Mouse (Mus musculus) forebrain, embryonic 12.5 days (tissue): Measurements from ENCODE around the gene Gm7247. TPM values are rescaled to one million over a fixed set of nuclear protein-coding genes. Genes with fewer than 3 reads are reported as not detected.
"Not testable (repeated sequence)": the region's sequence is repeated elsewhere in the genome, so short reads cannot be mapped to it uniquely, and the experiment has no call there.

Experiments
- ATAC-seq: fragments of 200-750 bp; cut with Nextera tagmentation; 2 replicates; pipeline ENCODE4 v1.8.0; 2017; ENCODE audit warnings: moderate TSS enrichment; ENCODE audit not compliant: low FRiP score
- H3K27ac ChIP-seq: fragments of 300-500 bp; sonication (generic); 2 replicates; pipeline ENCODE4 v1.5.1; 2016; ENCODE audit warnings: mild to moderate bottlenecking
- H3K27me3 ChIP-seq: fragments of 300-500 bp; sonication (generic); 2 replicates; pipeline ENCODE4 v1.6.1; 2016; ENCODE audit warnings: mild to moderate bottlenecking
- H3K36me3 ChIP-seq: fragments of 300-500 bp; sonication (generic); replicated peaks from 2 replicates; pipeline ENCODE4 v1.6.1; 2016; ENCODE audit warnings: mild to moderate bottlenecking
- H3K4me1 ChIP-seq: fragments of 300-500 bp; sonication (generic); 2 replicates; pipeline ENCODE4 v1.6.1; 2016
- H3K4me2 ChIP-seq: fragments of 300-500 bp; sonication (generic); 2 replicates; pipeline ENCODE4 v1.6.1; 2016; ENCODE audit warnings: mild to moderate bottlenecking, moderate library complexity
- H3K4me3 ChIP-seq: fragments of 300-500 bp; sonication (generic); replicated peaks from 2 replicates; pipeline ENCODE4 v1.5.1; 2016; ENCODE audit warnings: mild to moderate bottlenecking
- H3K9ac ChIP-seq: fragments of 300-500 bp; sonication (generic); 2 replicates; pipeline ENCODE4 v1.6.1; 2016; ENCODE audit warnings: mild to moderate bottlenecking
- H3K9me3 ChIP-seq: fragments of 300-500 bp; sonication (generic); 2 replicates; pipeline ENCODE4 v1.6.1; 2016
- WGBS: fragments of 180-500 bp; shearing (Covaris S2); methylation state at CpG from one replicate; pipeline ENCODE4 v1.1.7; 2016; 5-methylcytosine and 5-hydroxymethylcytosine counted together
- polyA plus RNA-seq: library from polyadenylated mRNA; unstranded; fragments of >200 nt; fragmentation: Nextera tagmentation; extraction: Ambion mirVana; gene quantifications from 2 replicates; pipeline ENCODE4 v1.2.1, GENCODE M21; 2016

Gm7247 gene
- polyA plus RNA-seq, 1 experiment from 2014 or later, result not detected

GRCm38 (mm10) chr14:51435020-51435419 is 73.5 kb downstream of the Gm7247 start:
- peaks cover 22% of the 10 kb centered on the region for H3K9me3 ChIP-seq
- no peak overlapping the region for H3K9ac ChIP-seq
- no peak overlapping the region for H3K27ac ChIP-seq
- 96% methylated on average over 26 of the region's 26 CpGs for WGBS
- H3K36me3 ChIP-seq, result no peaks in the 10 kb centered on the region
- no peak for ATAC-seq
- H3K4me3 ChIP-seq, result no peak overlapping the region
- no peaks in the 10 kb centered on the region for H3K4me1 ChIP-seq
- H3K27me3 ChIP-seq, result no peaks in the 10 kb centered on the region
- H3K4me2 ChIP-seq, result no peak overlapping the region

- no peak for ATAC-seq
- 92% methylated on average over 4 of the region's 4 CpGs for WGBS
- Histone ChIP-seq H3K27ac (no peak overlapping the region), H3K9ac (no peak overlapping the region), H3K4me1 (no peaks in the 10 kb centered on the region), H3K27me3 (no peaks in the 10 kb centered on the region), H3K36me3 (no peaks in the 10 kb centered on the region), H3K9me3 (peaks cover 22% of the 10 kb centered on the region), H3K4me2 (no peak overlapping the region), H3K4me3 (no peak overlapping the region)
Measured at GRCm38 (mm10) chr14:51438955-51439354, 77.4 kb downstream of the Gm7247 start.

- H3K9ac ChIP-seq, H3K27ac ChIP-seq, H3K36me3 ChIP-seq, H3K4me3 ChIP-seq, H3K4me2 ChIP-seq, ATAC-seq, H3K27me3 ChIP-seq, H3K9me3 ChIP-seq, H3K4me1 ChIP-seq: not testable (repeated sequence)
- 77% methylated on average over 2 of the region's 2 CpGs for WGBS
Measured at GRCm38 (mm10) chr14:51451557-51451956, 90.0 kb downstream of the Gm7247 start, which contains the start of gene Vmn2r89. Vmn2r89 (plus strand) TSS chr14:51451857.

DNA sequence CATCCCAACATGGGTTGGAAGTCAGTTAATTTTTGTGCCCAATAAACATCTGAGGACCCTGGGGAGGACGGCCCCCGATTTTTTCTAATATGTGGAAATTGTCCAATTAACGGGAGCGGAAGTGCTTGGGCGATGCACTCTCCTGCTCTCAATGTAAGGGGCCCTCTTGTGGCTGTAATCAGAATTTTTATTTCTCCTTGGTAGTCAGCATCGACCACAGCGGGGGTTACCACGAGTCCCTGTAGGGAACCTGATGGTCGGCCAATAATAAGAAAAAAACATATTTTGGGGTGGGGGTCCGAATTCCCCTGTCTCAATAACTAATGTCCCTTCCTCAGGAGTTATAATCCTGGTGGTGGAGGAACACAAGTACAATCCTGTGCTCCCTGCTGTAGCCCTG is 118.7 kb downstream of the Gm7247 start:
- H3K4me3 ChIP-seq, H3K27ac ChIP-seq, H3K4me2 ChIP-seq, H3K9ac ChIP-seq, H3K4me1 ChIP-seq, H3K9me3 ChIP-seq, H3K36me3 ChIP-seq, ATAC-seq, H3K27me3 ChIP-seq: not testable (repeated sequence)
- WGBS, result 84% methylated on average over 10 of the region's 10 CpGs

- 93% methylated on average over 12 of the region's 12 CpGs for WGBS
- not testable (repeated sequence) for H3K27ac ChIP-seq, ATAC-seq, H3K4me2 ChIP-seq, H3K27me3 ChIP-seq, H3K4me1 ChIP-seq, H3K36me3 ChIP-seq, H3K4me3 ChIP-seq, H3K9ac ChIP-seq, H3K9me3 ChIP-seq
Measured at GRCm38 (mm10) chr14:51481332-51482015, 119.9 kb downstream of the Gm7247 start.

DNA sequence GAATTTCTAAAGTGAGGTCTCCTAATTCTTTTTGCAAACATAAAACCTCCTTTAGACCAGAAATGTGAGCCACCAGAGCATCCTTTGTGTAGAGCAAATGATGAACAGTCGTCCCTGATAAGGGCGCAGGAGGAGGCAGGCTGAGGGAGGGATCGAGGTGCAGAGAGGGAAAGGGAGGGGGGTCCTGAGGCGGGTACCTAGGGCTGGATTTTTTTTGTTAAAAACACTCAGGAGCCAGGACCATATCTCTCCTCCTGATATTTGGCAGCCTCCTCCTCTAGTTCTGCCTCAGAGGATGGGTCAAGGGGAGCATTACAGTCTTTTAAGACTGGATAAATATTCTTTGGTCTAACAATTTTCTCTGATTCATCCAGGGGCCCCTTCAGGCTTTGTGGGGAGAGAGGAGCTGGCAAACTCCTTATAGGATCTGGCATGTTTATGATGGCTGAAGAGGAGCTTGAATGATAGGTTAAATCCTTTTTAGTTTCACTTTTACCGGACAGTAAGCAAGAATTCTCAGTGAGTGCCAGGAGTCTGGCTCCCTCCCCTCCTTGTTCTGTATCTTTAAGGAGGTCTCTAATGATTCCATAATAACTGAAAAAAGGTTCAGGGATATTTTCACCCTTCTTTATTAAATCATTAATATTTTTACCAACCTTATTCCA is 120.6 kb downstream of the Gm7247 start:
- Histone ChIP-seq H3K4me2 (no peak overlapping the region), H3K4me3 (no peak overlapping the region), H3K36me3 (no peaks in the 10 kb centered on the region), H3K9me3 (0 out of 2 replicates have a peak, but pooled peaks cover 8% of the 10 kb centered on the region), H3K27ac (no peak overlapping the region), H3K9ac (no peak overlapping the region), H3K27me3 (no peaks in the 10 kb centered on the region), H3K4me1 (no peaks in the 10 kb centered on the region)
- WGBS, result 86% methylated on average over 5 of the region's 5 CpGs
- no peak for ATAC-seq

DNA sequence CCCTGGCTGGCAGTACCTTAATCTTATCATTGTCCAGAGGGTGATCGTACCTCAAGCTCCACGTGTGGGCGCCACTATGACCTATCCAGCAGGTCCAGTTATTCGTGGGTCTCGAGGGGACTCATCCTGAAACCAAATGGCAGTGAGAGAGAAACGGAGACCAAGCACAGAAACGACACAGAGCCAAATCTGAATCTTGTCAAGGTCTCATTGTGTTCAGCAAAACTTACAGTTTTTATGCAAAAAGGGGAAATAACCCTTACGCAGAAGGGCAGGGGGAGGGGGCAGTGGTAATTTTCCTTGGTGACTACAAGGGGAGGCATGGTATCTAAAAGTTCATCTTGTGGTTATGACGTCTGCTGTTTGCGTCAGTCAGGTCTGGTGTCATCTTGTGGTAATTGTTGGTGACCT is 121.4 kb downstream of the Gm7247 start:
- H3K27ac ChIP-seq, H3K9me3 ChIP-seq, H3K9ac ChIP-seq, H3K4me1 ChIP-seq, ATAC-seq, H3K27me3 ChIP-seq, H3K4me3 ChIP-seq, H3K4me2 ChIP-seq, H3K36me3 ChIP-seq: not testable (repeated sequence)
- WGBS, result 86% methylated on average over 10 of the region's 10 CpGs

DNA sequence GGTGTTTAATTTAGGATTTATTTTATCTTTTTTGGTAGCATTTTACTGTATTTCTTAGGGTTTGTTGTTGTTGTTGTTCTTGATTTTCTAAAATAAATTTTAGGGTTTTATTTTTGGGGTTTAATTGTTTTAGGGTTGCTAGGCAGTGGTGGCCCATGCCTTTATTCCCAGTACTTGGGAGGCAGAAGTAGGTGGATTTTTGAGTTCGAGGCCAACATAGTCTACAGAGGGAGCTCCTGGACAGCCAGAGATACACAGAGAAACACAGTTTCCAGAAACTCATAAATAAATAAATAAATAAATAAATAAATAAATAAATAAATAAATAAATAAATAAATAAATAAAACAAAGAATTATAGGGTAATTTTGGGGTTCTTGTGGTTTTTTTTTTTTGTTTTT is 122.1 kb downstream of the Gm7247 start:
- Histone ChIP-seq H3K4me3 (no peak overlapping the region), H3K27me3 (no peaks in the 10 kb centered on the region), H3K9ac (no peak overlapping the region), H3K36me3 (no peaks in the 10 kb centered on the region), H3K9me3 (0 out of 2 replicates have a peak, but pooled peaks cover 8% of the 10 kb centered on the region), H3K4me1 (no peaks in the 10 kb centered on the region), H3K27ac (no peak overlapping the region), H3K4me2 (no peak overlapping the region)
- 95% methylated on average over 1 of the region's 1 CpGs for WGBS
- ATAC-seq, result no peak

- Histone ChIP-seq H3K9me3 (0 out of 2 replicates have a peak, but pooled peaks cover 7% of the 10 kb centered on the region), H3K4me3 (no peak overlapping the region), H3K36me3 (no peaks in the 10 kb centered on the region), H3K27ac (no peak overlapping the region), H3K27me3 (no peaks in the 10 kb centered on the region), H3K4me2 (no peak overlapping the region), H3K4me1 (no peaks in the 10 kb centered on the region), H3K9ac (no peak overlapping the region)
- no peak for ATAC-seq
- WGBS, result 72% methylated on average over 1 of the region's 1 CpGs
Measured at GRCm38 (mm10) chr14:51486111-51486510, 124.6 kb downstream of the Gm7247 start.

GRCm38 (mm10) chr14:51495781-51496180 is 134.2 kb downstream of the Gm7247 start:
- Histone ChIP-seq H3K4me3 (no peak overlapping the region), H3K4me1 (no peaks in the 10 kb centered on the region), H3K36me3 (no peaks in the 10 kb centered on the region), H3K9me3 (no peaks in the 10 kb centered on the region), H3K9ac (no peak overlapping the region), H3K27ac (no peak overlapping the region), H3K27me3 (no peaks in the 10 kb centered on the region), H3K4me2 (no peak overlapping the region)
- no peak for ATAC-seq
- WGBS, result 86% methylated on average over 2 of the region's 2 CpGs

DNA sequence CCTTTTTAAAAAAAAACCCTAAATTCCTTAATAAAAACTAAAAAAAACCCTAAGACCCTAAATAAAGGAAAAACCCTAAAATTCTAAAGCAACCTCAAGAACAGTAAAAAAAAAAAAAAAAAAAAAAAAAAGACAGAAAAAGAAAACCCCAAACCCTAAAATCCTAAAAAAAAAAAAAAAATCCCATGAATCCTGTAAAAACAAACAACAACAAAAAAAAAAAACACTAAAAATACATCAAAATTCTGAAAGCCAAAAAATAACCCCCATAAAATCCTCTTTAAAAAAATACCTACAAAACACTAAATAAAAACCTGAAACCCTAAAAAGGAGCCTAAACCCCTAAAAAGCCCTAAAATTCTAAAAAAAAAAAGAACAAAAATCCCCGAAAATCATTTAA is 135.4 kb downstream of the Gm7247 start:
- Histone ChIP-seq H3K9me3 (no peaks in the 10 kb centered on the region), H3K4me2 (no peak overlapping the region), H3K4me3 (no peak overlapping the region), H3K9ac (no peak overlapping the region), H3K27me3 (no peaks in the 10 kb centered on the region), H3K36me3 (no peaks in the 10 kb centered on the region), H3K27ac (no peak overlapping the region), H3K4me1 (no peaks in the 10 kb centered on the region)
- WGBS, result 89% methylated on average over 1 of the region's 1 CpGs
- no peak for ATAC-seq

GRCm38 (mm10) chr14:51497958-51498357 is 136.4 kb downstream of the Gm7247 start:
- WGBS, result 92% methylated on average over 2 of the region's 2 CpGs
- no peaks in the 10 kb centered on the region for H3K4me1 ChIP-seq
- no peak for ATAC-seq

DNA sequence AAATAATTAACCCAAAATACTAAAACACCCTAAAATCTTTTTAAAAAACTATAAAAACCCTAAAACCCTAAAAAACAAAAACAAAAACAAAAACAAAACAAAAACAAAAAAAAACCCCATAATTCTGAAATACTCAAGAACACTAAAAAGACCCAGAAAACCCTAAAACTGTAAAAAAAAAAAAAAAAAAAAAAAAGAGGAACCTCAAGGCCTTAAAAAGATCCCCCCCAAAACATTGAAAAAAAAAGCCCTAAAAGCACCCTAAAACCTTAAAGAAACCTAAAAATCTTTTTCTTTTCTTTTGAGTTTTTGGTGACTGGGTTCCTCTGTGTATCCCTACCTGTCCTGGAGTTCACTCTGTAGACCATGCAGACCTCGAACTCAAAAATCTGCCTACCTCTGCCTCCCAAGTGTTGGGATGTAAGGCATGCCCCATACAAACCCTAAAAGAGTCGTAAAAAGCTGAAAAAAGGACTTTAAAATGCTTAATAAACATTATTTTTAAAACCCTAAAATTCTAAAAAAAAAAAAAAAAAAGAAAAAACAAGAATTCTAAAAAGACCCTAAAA is 138.2 kb downstream of the Gm7247 start:
- Histone ChIP-seq H3K27ac (no peak overlapping the region), H3K4me1 (no peaks in the 10 kb centered on the region), H3K36me3 (no peaks in the 10 kb centered on the region), H3K9ac (no peak overlapping the region), H3K27me3 (no peaks in the 10 kb centered on the region), H3K4me3 (no peak overlapping the region), H3K4me2 (no peak overlapping the region), H3K9me3 (no peaks in the 10 kb centered on the region)
- no peak for ATAC-seq
- WGBS, result 84% methylated on average over 2 of the region's 2 CpGs

More at GRCm38 (mm10) chr14:51497958-51498357, 136.4 kb downstream of the Gm7247 start:
- H3K9ac ChIP-seq, result no peak overlapping the region
- H3K4me3 ChIP-seq, result no peak overlapping the region
- H3K36me3 ChIP-seq, result no peaks in the 10 kb centered on the region
- H3K27me3 ChIP-seq, result no peaks in the 10 kb centered on the region
- no peaks in the 10 kb centered on the region for H3K9me3 ChIP-seq
- H3K4me2 ChIP-seq, result no peak overlapping the region
- H3K27ac ChIP-seq, result no peak overlapping the region
